Mouse (Mus musculus) left cerebral cortex, adult 9 months (tissue): ENCODE measurements around the gene Zfp574.
"Not testable (repeated sequence)": the region's sequence is repeated elsewhere in the genome, so short reads cannot be mapped to it uniquely, and the experiment has no call there.

Source experiments
- DNase-seq, 2 experiments: peaks; one replicate each; pipeline ENCODE4 v3.0.0; 2022; ENCODE audit warnings: low spot score in 2 of 2

The Zfp574 gene

GRCm38 (mm10) chr7:25071979-25072715 is at the start of gene Zfp574, which contains the start of gene Grik5:
Zfp574 (plus strand) TSS chr7:25072567.
Grik5 (minus strand) TSS chr7:25072346.
- no peak for DNase-seq

DNA sequence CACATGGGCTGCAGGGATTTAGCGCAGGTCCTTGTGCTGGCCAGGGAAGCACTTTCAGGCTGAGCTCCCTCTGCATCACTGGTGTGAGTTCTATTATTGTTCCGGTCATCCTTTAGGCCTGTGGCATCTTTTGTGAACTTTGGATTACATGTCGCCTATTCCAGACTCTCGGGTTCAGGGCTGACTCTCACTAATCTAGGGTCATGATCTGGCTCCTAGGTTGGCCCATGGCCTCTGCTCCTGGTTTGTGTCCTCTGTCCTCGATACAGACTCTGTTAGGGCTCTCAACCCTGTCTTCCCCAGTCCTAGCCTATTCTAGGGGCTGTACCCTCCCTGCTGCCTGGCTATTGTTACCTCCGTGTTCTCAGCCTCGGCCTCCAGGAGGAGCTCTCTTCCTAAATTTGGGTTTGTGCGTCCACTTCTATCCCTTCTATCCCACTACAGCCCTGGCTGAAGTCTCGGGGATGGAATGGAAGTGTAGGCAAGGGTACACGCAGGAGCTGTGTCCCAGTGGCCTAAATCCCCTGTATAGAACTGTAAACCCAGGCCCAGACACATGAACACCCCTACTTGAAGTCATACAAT is 46.4 kb upstream of the Zfp574 start:
- no peak for DNase-seq

- no peak for DNase-seq
Measured at GRCm38 (mm10) chr7:25026452-25026851, 45.9 kb upstream of the Zfp574 start.

GRCm38 (mm10) chr7:25030032-25030753 is 42.2 kb upstream of the Zfp574 start:
- DNase-seq: peak in 1 of 2 experiments; percentile 84

DNA sequence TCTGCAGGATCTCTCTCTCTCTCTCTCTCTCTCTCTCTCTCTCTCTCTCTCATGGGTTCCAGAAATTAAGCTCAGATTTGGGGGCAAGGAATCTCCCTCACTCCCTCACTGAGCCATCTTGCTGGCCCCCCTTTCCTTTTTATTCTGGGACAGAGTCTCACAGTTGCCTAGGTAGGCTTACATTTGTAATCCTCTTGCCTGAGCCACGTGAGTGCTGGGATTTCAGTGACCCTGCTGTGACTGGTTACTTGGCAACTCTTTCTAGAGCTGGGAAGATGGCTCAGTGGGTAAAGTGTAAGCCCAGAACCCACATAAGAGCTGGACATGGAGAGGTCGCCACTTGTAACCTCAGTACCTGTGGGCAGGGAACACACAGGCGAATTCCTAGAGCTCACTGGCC is 40.8 kb upstream of the Zfp574 start:
- DNase-seq: no peak

DNA sequence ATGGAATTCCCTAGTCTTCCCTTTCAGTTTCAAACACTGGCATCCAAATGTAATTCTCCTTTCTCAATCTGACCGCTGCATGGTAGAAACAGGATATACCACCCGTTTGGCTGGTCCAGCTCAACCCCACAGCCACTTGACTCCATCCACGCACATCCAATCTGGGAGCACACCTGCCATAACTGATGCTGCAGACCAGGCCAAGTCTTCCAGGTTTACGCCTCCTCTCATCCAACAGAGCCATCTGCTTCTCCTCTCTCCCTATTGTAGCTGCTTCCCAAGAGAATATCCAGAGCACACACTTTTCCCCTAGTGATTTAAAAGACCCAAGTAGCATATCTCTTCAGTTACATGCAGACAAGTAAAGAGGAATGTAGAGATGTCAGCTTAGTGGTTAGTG is 37.6 kb upstream of the Zfp574 start:
- peak in 1 of 2 experiments; percentile 66 for DNase-seq

- peak in 1 of 2 experiments; percentile 86 for DNase-seq
Measured at GRCm38 (mm10) chr7:25035916-25036315, 36.5 kb upstream of the Zfp574 start.

DNA sequence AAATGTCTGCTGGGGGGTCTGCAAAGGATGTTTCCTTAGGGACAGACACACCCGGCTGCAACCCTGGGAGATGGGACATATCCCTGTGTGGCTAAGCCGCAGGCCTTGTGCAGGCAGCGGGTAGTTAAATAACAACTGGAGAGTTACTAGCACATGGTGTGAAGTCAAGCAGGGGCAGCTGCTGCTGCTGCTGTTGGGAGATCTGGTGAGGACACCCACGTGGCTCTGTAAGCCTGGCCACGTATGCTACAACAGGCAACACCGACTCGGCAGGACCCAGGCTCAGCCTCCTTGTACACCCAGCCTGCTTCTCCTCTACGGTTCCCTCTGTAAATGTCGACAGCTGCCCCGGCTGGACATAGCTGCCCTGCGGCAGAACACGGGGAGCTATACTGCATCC is 30.4 kb upstream of the Zfp574 start:
- peak in 1 of 2 experiments; percentile 60 for DNase-seq

DNA sequence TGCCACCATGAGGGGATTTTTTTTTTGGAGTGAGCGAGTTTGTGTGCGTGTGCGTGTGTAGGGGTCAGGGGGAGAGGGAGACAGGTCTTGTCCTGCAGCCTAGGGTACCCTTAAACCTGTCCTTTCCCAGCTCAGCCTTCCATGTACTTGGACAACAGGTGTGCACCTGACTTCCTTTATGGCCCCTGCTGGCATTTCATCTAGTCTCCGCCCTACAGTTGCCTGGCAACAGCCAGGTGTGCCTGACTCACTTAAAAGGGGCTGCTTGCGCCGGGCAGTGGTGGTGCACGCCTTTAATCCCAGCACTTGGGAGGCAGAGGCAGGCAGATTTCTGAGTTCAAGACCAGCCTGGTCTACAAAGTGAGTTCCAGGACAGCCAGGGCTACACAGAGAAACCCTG is 27.8 kb upstream of the Zfp574 start:
- not testable (repeated sequence) for DNase-seq

- DNase-seq: peak in 1 of 2 experiments; percentile 71
Measured at GRCm38 (mm10) chr7:25047363-25047762, 25.0 kb upstream of the Zfp574 start.

GRCm38 (mm10) chr7:25049295-25049930 is 23.0 kb upstream of the Zfp574 start:
- DNase-seq: peak; percentile 55 to 70

DNA sequence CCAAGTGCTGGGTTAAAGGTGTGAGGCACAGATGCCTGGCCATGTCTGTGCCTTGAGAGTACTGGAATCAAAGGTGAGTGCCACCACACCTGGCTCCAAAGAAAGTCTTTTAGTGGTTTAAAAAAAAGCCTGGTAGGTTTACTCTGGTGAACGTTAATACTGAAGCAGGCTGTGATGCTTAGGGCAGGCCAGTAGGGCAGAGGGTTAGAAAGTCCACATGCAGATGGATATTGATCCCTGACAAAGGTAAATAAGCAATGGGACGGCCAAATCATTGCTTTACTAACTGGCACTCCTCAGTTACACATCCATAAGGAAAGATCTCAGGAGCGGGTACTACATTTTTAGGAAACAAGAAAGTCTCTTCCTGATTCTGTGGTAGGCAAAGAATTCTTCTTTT is 19.8 kb upstream of the Zfp574 start:
- DNase-seq: no peak

DNA sequence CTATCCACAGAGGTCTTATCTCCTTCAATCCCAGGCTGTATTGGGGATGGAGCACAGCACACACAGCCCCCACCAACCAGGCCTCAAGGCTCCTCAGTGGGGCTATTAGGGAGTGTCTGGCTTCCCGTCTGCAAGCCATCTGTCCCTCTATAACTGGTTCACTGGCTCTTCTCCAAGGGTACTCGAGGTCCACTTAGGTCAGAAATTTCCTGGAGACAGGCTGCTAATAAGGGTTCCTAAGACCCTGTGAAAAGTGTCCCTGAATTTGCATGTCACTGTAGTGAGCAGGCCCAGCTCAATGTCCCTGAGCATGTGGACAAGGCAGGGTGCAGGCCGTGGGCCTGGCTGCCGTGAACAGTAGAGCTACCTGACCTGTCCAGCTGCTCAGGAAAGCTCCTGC is 15.4 kb upstream of the Zfp574 start:
- DNase-seq: no peak

DNA sequence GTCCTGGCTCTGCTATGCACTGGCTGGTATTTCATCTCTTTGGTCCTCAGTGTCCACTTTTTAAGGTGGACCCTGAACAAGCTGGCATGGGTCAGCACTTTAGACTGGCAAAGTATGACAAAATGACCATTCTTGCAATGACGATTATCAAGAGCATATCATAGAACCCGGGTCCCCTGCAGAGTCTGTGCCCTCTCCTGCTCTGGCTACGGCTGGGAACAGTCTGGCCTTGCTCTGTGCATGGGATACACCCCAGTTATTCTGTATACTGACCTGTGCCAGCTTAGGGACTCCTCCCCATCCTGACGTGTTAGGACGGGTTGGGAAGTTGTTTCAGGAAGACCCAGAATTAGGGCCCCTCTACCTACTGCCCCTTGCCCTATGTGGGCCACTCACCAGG is 14.5 kb upstream of the Zfp574 start:
- DNase-seq: no peak

GRCm38 (mm10) chr7:25058394-25058793 is 14.0 kb upstream of the Zfp574 start:
- DNase-seq: no peak

GRCm38 (mm10) chr7:25058836-25059235 is 13.5 kb upstream of the Zfp574 start:
- no peak for DNase-seq

GRCm38 (mm10) chr7:25063346-25063745 is 9.0 kb upstream of the Zfp574 start:
- no peak for DNase-seq

- peak; percentile 60 to 73 for DNase-seq
Measured at GRCm38 (mm10) chr7:25063900-25064299, 8.5 kb upstream of the Zfp574 start.

DNA sequence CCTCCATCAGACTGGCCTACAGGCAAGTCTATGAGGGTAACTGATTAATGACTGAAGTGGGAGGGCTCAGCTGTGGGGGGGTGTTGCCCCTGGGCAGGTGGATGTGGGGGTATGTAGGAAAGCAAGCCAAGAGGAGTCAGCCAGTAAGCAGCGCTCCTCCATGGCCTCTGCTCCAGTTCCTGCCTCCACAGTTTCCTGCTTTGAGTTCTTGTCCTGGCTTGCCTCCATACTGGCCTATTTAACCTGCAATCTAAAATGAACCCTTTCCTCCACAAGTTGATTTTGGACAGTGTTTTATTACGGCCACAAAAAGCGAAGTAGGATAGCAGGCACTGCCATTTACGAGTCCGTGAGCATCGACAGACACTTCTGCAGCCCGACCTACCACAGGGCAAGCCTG is 5.0 kb upstream of the Zfp574 start:
- DNase-seq: no peak

GRCm38 (mm10) chr7:25067909-25068656 is 4.3 kb upstream of the Zfp574 start:
- DNase-seq: no peak

DNA sequence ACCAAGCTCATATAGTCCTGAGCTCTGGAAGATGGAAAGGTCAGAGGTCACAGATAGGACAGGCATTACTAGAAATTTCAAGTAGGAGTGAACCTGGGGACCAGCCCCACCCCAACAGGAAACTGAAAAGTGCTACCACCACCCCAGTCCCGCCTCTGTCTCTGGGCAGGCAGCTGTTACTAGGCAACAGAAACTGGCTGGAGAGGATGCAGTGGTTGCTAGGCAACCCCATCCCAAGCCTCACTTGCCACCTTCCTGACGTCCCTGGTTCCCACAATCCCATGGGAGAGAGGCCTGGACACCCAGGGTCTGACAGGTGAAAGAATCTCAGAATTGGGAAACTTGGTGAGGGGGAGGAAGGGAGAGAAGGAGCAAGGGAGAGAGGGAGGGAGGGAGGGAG is 3.6 kb upstream of the Zfp574 start:
- DNase-seq: peak; percentile 73 to 83
